Mouse (Mus musculus): ENCODE data around the gene Prps1l1.

Gene Prps1l1

DNA sequence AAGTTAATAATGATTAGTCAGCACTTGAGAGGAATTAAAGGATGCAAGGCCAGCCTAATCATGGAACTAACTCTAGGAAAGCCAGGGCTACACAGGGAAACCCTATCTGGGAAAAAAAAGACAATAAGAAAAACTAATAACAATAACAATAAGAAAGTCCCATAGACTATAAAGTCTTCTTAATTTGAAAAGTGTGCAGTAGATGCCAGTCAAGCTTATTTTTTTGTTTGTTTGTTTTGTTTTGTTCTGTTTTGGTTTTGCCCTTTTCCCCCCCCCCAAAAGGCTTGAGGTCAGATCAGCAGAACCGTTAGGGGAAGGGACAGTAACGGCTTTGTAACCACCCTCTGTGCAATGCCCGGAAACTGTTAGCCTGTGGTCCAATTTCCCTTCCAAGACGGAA lies at the start of gene Prps1l1:
TSS of gene Prps1l1 (plus strand) at position 301 of the 400 bp plus-strand sequence.
- DNase-seq (ENCODE audit: low spot score), result no peak

DNA sequence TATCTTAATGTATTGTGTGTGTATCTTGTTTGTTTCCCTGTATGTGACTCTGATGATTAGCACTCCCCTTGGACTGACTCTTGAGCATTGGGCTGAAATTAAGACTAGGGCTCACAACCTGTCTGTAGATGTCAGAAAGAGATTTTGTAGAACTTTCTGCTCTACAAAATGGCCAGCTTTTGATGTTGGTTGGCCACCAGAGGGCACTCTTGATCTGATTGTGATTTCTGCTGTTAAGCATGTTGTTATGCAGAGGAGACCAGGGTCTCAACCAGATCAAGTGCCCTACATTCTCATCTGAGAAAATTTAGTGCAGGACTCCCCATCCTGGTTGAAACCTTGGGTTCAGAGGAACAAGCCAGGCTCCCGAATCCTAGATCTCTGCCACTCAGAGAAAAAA lies 46.6 kb upstream of the Prps1l1 start:
- peak; percentile 14 for DNase-seq (ENCODE audit: low spot score)

DNA sequence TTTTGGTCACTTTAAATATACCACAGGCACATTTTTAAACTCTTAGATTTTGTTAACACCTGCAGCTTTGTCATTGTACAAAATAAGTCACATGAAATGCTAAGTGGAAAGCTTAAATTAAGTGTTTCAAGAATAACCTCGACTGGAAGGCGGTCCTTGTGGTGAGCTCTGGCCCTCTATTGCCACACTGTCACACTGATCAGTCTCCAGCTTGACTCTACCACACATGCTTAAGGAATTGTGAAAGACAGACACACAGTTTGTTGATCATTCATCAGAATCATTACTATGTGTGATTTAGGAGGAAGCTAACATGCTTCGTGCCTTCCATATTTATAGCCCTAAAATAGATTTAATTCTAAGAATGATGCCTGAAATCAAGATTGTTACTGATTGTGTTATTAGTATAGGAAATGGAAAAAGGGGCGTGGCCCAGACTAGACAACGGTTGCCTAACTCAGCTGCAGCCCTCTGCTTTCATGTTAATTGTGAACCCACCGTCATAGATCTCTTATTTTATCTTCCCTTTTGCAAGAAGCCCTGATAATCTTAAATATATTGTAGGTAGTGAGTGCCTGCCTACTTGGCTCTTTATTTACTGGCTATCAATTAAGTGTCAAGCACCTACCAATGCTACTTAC lies 35.4 kb upstream of the Prps1l1 start:
- DNase-seq (ENCODE audit: low spot score), result no peak

DNA sequence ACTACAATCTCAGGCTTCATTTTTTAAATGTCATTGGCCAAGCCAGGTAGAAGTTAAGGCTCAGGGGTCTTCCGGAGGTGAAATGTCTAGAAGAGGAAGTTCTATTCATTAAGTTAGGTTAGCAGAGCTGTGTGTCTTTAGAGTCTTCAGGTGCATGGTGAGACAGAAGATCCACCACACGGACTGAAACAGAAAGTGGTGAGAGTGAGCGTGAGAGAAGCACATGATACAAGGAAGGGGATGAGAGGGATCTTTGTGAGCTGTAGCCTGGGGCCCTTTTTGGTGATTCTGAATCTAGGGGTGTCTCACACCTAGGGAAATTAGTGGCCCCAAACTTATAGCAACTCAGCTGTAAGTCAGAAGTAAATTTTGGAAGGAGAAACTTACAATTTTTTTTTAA lies 8.6 kb upstream of the Prps1l1 start:
- DNase-seq (ENCODE audit: low spot score), result no peak

DNA sequence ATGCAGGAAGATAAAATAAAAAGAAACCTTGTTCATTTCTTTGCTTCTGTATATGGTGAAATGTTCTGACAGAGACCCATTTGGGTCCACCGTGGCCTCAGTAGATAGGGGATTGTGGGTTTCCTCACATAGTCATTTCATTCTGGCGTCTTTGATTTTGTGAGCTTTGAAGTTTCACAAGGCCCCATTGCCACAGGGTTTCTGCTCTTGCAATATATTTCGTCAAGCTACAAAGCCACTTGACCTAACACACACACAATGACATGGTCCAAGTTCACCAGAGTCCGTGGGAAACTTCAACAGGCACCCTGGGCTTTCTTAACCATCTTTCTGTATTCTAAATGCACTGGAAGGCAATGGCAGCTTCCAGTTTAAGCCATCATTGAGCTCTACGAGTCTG lies 1.3 kb downstream of the Prps1l1 start:
- no peak for DNase-seq (ENCODE audit: low spot score)

DNA sequence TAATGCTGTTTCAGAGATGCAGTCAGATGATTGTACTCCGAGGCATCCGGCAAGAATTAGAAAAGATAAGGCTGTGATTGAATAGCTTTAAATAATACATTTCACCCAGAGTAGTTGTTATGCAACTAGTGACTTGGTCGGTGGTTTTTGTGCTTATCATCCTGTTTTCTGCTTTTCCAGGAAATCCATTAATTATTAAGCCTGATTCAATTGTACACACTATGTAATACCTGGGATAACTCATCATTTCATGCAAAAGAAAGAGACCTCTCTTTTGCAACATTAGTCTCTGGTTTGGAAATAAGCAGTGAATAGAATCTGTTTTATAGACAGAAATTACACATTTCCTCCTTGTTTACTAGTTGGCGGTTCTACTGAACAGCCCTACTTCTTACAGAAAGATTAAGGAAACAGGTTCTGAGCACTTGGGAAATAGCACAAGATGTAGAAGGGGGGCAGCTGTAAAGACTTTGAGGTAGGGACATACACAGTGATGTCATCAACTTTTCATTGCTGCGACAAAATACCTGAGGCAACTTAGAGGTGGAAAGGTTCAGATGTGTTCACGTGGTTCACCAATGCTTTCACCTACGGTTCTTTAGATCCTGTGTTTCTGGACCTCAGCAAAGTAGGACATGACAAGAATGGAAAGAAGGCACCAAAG lies 5.1 kb downstream of the Prps1l1 start:
- no peak for DNase-seq (ENCODE audit: low spot score)

DNA sequence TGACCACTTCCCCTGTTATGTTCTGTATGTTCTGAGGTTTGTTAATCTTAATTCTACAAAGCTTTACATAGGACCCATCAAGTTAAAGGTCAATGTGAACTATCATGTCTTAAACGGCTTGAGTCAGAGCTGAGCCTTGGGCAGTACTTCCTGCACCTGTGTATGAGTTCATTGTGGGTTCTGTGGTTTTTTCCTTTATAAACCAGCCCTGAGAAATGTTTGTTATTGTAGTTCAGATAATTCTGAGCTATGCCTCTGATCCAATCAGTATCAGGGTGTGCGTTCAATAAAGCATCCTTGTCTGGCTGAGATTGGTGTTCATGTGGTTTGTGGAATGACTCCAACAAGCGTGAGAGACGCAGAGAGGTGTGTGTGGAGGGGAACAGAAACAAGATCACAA lies 5.8 kb downstream of the Prps1l1 start:
- no peak for DNase-seq (ENCODE audit: low spot score)

DNA sequence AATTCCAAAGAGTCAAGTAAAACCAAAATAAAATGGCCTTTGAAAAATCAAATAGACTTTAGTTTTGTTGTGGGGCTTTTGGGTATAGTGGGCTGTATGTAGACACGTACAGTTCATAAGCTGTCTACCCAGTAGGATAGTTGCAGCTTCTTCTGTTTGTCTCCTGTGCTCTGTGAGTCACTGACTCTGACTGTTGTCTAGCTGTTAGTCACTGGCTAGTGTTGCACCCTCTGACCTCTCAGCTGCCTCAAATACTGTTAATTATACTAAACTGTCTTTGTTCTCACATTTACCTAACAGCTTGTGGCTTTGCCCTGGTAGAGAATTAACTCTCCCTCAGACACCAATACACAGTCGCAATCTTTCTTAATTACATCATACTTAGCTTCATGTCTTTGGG lies 7.3 kb downstream of the Prps1l1 start:
- DNase-seq (ENCODE audit: low spot score), result no peak

DNA sequence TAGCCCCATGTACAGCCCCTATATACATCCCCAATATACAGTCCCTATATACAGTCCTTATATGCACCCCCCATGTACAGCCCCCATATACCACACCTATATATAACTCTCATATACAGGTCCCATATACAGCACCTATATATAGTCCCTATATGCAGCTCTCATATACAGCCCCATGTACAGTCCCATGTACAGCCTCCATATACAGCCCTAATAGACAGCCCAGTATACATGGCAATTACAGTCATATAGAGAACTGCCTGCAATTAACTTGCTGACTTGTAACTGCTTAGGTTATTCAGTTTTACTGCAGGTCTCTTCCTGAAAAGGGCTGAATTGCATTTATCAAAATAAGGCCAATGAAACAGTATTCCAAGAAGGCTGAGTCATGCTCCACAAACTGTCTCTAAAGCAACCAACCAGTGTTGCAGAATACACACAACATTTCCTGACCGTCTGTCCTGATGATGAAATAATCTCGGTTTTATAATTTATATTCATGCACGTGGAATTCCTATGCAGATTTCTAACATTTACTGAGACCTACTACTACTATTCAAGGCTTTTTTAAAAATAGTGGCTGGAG lies 13.1 kb downstream of the Prps1l1 start:
- DNase-seq (ENCODE audit: low spot score), result no peak

DNA sequence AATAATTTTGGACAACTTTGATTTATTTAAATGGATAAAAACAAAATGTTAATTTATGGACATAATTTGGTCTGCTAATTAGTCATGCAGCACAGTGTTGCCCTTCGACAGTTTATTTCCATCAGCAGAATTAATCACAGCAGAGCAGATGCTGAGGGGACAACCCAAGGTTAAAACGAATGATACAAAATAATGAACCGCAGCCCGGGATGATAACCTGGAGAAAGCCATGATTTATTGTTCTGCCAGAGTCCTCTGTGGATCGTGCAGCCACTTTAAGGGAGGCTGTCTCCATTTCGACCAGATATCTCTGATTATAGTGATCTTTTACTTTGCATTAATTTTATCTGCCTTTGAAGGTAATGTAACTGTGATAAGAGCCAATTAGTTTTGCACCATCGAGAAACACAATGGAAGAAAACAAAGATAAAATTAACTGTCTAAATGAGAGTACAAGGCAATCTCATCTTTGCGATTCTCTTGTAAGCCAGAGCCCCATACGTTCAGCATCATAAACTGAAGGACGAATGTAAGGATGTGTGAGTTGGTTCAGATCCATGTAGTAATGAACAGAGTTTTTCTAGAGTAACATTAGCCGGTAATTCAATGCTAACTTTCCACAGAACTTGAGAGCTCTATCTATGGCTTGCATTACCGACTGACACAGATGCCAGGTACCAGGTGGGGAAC lies 14.4 kb downstream of the Prps1l1 start:
- DNase-seq (ENCODE audit: low spot score), result no peak

DNA sequence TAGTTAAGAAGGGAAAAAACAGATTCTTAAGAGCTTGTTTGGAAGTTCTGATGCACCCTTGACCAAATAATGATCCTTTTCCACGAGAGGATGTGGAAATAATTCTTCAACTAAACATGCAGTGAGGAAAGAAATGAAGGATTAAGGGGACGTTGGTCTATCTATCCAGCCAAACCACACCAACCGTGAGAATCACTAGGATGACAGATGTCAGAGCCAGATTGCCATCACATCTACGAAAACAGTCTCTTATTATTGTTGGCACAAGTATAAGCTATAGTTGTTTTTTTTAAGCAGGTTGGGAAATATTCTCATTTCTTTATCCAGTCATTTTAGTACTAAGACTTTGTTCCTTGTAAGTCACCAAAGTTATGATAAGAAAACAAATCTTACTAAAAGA lies 15.8 kb downstream of the Prps1l1 start:
- DNase-seq (ENCODE audit: low spot score), result no peak

DNA sequence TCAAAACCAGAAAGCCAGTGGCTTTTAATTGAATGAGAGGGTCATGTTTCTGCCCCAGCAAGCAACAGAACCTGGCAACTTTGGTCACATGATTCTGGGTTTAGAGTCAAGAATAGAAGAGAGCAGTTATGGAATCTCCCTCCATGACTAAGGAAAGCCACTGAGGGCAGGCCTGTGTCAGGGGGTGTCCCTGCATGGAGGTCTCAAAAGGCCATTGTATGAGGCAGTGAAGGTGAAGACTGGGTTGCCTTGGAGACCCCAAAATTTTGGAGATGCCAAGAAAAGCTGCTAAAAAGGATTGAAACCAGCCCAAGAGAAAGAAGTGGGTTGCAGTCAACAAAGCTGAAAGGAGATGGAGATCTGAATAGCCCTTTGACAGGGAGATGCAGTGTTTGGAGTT lies 21.2 kb downstream of the Prps1l1 start:
- DNase-seq (ENCODE audit: low spot score), result no peak

DNA sequence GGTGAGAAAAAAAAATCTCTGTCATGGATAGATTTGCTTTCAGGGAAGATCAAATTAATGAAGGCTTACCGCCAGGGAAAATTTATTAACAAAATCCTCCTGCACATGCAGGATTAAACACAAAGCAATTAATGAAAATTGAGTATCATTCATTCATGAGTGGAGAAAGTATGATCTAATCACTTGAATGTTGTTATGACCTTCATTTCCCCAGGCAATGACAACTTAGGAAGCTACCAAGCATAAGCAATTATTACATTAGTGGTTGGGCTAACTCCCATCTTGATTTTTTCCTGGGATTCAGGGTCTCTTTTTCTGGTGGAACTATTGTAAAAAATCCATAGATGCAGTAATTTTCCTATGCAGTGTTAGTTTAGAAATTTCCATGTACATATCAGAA lies 23.3 kb downstream of the Prps1l1 start:
- DNase-seq (ENCODE audit: low spot score), result no peak

DNA sequence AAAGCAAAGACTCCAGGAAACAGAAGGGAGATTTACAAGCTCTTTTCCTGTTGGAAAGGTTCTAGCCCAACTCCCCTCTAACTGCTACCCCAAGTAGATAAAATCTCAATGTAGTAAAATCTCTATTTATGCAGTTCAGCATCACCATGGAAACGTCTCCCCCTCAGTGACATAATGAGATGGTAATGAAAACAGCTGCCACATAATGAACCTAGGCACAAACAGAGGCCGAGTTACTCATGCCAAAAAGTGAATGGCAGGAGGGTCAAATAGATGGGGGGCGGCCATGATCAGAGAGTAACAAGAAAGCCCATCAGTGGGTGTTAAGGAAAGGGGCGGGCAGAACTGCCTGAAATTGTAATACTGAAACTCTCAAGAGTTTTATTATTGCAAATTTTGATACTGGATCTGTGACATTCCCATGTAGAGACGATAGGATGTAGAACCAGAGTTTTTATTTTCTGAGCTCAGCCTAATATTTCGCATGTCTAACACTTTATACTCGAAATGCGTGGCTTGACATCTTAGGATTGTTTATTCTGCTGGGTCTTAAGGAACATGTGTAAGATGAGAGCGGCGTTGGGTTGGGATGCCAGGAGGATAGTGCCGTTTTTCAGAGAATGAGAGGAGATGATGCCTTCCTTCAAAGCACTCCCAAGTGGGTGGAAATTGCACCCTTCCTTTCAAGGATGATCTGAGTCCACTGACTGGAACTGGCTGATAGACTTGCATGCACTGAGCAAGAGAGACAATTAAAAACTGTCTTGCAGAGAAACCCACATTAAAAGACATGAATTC lies 24.0 kb downstream of the Prps1l1 start:
- peak; percentile 71 for DNase-seq (ENCODE audit: low spot score)

DNA sequence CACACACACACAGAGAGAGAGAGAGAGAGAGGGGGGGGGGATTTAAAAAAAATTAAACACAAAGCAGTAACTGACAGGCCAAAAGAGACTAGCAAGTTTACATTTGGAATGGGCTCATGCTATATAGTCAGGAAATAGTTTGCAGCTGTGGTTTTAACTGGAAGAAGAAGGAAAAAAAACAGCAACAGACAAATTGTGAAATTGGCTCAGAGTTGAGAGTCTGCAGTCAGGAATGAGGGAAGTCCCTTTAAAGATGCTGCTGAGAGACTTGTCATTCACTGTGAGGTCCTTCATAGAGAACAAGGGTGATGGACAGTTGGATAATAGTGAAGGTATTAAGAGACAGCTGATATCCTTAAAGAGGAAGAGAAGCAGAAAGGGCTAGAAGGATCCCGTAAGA lies 26.9 kb downstream of the Prps1l1 start:
- no peak for DNase-seq (ENCODE audit: low spot score)

DNA sequence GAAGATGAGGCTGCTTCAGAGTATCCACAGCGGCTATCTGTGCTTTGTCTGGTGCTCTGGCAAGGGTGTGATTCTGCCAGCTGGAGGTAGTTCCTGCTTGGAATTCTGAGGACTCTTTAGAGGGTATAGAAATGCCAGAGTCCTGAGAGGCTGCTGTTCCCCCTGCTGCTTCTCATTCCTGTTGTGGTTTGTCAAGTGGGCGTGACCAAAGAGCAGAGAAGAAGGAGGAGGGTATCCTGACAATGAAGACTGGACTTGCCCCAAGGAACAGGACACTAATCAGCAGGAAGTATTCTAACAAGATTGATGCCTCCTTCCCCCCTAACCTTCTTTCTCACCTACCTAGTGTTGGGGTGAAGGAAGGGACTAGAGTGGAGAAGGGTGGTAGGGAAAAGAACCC lies 29.4 kb downstream of the Prps1l1 start:
- no peak for DNase-seq (ENCODE audit: low spot score)

DNA sequence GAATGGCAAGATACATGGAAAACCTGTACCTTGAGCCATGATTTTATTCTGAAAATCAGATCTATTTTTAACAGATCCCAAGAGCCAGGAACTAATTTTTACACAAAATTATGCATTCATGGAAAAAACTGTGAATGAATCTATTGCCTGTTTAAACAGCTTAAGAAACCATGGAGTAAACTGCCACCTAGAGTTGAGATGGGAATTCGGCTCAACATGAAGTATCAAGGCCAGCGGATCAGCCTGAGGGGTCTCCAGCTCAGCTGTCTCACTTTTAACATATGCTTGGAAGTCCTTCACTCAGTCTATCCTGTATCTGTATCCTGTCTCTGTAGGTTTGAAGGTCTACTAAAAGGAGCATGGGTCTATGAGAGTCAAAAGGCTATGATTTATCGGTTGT lies 31.5 kb downstream of the Prps1l1 start:
- DNase-seq (ENCODE audit: low spot score), result peak; percentile 50

DNA sequence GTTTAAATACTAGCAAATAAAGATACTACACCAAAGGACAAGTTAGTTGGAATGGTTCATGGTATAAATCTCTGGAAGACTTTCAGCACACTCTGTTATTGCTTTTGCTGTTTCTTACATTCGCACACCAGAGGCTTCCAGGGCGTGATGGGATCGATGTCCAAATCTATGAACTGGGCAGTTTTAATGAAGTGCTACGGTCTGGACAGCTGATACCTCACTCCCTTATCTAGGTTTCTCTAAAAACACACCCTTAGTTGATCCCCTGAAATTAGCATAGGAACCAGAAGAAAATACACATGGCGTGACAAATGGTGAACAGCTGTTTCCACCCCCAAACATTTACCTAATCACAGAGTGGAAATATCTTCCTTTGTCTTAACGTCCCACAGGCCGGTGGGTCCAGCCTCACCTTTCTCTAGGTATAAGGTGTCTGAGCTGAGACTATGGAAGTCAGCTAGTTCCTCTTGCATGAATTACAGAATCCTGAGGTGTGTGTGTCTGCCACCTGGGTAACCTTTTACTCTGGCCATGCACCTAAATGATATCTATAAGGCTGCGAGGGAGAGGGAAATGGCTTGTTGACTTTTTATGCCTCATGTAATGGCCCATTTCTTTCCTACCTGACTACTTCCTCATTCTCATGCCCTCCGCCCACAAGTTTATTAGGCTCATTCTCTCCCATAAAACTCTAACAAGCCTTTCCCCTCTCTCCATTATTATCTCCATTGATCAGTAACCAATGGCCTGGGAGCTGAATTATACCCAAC lies 32.1 kb downstream of the Prps1l1 start:
- DNase-seq (ENCODE audit: low spot score), result no peak

DNA sequence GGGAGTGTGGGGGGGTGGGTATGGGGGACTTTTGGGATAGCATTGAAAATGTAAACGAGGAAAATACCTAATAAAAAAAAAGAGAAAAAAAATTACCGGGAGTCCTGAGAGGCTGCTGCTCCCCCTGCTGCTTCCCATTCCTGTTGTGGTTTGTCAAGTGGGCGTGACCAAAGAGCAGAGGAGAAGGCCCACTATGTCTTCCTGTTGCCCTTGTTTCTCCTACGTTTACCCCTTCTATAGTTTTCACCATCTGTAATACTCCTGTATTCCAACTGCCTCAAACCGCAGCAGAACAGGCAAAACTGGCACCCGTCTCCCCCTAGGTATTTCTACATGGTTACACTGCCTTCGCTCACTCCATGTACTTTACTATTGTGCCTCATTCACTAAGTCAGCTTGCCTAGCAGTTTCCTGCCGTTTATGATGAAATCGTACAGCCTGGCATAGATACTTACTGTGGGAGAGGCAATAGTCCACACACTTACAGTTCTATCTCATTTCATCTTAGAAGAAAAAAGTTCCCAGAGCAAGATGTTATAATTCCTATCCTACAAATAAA lies 34.2 kb downstream of the Prps1l1 start:
- no peak for DNase-seq (ENCODE audit: low spot score)

DNA sequence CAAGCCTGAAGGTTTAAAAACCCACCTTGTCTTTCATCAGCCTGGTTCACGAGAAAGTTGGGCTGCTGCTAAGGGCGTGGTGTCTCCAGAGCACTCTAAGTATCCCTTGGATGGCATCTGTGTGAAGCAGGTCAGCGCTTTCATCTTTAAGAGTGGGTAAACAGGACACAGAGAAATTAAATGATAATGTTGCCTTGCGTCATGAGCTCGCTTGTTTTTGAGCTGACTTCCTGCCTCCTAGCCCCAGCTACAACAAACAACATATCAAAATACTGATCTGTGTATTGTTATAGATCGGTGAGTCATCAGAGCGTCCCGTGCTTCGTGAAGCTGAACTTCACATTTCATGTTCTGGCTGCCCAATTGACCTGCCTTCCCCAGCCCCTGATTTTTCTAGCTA lies 36.7 kb downstream of the Prps1l1 start:
- no peak for DNase-seq (ENCODE audit: low spot score)

DNA sequence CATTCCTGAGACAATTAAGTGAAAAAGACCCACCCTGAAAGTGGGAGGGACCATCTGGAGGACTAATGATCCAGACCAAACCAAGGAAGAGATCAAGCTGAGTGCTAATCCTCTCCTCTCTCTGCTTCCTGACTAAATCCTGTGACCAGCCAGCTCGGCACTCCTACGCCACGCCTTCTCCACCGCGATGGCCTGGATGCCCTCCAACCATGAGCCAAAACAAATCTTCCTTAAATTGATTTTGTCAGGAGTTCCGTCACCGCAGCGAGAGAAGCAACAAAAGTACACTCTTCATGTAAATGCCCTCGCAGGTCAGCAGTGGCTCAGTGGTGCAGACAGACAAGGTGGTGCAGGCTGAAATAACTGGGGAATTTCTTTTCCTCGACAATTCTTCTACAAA lies 37.5 kb downstream of the Prps1l1 start:
- DNase-seq (ENCODE audit: low spot score), result no peak
